In the genomic region with DNA sequence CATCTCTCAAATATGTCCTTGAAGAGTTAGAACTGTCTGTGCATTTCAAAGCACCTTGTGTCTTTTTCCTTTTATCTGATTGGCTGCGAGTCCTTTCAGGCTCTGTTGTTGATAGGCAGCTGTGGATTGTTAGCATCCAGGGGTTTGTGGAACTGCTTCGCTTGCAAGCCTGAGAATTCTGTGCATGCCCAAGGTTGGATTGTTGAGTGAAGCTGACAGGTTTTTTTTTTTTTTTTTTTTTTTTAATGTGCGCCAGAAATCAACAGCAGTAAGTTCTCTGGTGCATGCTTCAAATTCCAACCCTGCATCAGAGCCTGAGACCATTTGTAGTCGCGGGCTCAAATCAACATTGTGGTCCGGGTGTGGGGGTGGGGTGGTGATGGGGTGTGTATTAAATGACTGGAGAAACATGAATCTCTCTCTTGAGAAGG, we compare ENCODE assay signal across 8 mouse cellular contexts.
DNase-seq lines count a peak whose midpoint lies in the region; ATAC-seq and TF ChIP-seq lines count a peak whose summit lies in the region.

No protein-coding gene starts in this region.

- no peaks in the 10 kb centered on the region for H3K9me3 ChIP-seq in hindbrain, embryonic 11.5 days (ENCODE audit: control insufficient read depth, low read length)
- H3K9me3 ChIP-seq in limb, embryonic 15.5 days = no peaks in the 10 kb centered on the region

- 33% methylated on average over 6 of the region's 6 CpGs for WGBS in hindbrain, embryonic 11.5 days
- 13% methylated on average over 6 of the region's 6 CpGs for WGBS in limb, embryonic 15.5 days

- TF ChIP-seq CTCF in left cerebral cortex, adult 2 months (IDR thresholded peaks at IDR 0.05) = no peak

- H3K9ac ChIP-seq in hindbrain, embryonic 11.5 days (ENCODE audit: low read depth, low read length) = no peak overlapping the region
- no peak overlapping the region for H3K9ac ChIP-seq in limb, embryonic 15.5 days

- ATAC-seq in hindbrain, embryonic 11.5 days (ENCODE audit: low FRiP score) = peak; percentile 44; the same call in 1 of the 2 replicates
- ATAC-seq in limb, embryonic 15.5 days (ENCODE audit: insufficient number of reproducible peaks, low FRiP score, low TSS enrichment, low read depth) = no peak

- H3K4me1 ChIP-seq in hindbrain, embryonic 11.5 days (replicated peaks; ENCODE audit: control insufficient read depth, insufficient read depth, low read length) = no peaks in the 10 kb centered on the region
- peaks cover 4% of the 10 kb centered on the region for H3K4me1 ChIP-seq in limb, embryonic 15.5 days

- no peaks in the 10 kb centered on the region for H3K27me3 ChIP-seq in hindbrain, embryonic 11.5 days (ENCODE audit: control insufficient read depth, insufficient read depth, low read length)
- H3K27me3 ChIP-seq in limb, embryonic 15.5 days = no peaks in the 10 kb centered on the region

- H3K4me2 ChIP-seq in hindbrain, embryonic 11.5 days (replicated peaks; ENCODE audit: low read depth, low read length) = no peak overlapping the region; the same call in 1 of the 2 replicates
- peak overlapping the region; percentile 67 for H3K4me2 ChIP-seq in limb, embryonic 15.5 days

- peak overlapping the region; percentile 60; the same call in 1 of the 2 replicates for H3K27ac ChIP-seq in left cerebral cortex, adult 2 months
- H3K27ac ChIP-seq in hindbrain, embryonic 11.5 days (ENCODE audit: low read depth, low read length) = no peak overlapping the region
- 0 out of 2 replicates have a peak overlapping the region, but pooled peaks have one; percentile 30 for H3K27ac ChIP-seq in limb, embryonic 15.5 days

- peak overlapping the region; percentile 42 for H3K4me3 ChIP-seq in left cerebral cortex, adult 2 months
- no peak overlapping the region for H3K4me3 ChIP-seq in hindbrain, embryonic 11.5 days (ENCODE audit: low read depth, low read length)
- peak overlapping the region; percentile 41 for H3K4me3 ChIP-seq in limb, embryonic 15.5 days

- no peaks in the 10 kb centered on the region for H3K36me3 ChIP-seq in hindbrain, embryonic 11.5 days (ENCODE audit: control insufficient read depth, insufficient read depth, low read length)
- H3K36me3 ChIP-seq in limb, embryonic 15.5 days = no peaks in the 10 kb centered on the region

- DNase-seq in left cerebral cortex, adult 2 months (ENCODE audit: extremely low spot score in 1 of 2, low spot score in 2 of 2) = no peak
- no peak for DNase-seq in left cerebral cortex, adult 9 months (ENCODE audit: low spot score in 2 of 2)
- DNase-seq in hindbrain, embryonic 11.5 days (ENCODE audit: low spot score) = peak; percentile 14
- DNase-seq in retina, embryonic 14.5 days (ENCODE audit: low spot score) = peak; percentile 16
- DNase-seq in gastrocnemius, adult 8-10 months (ENCODE audit: low spot score in 2 of 2) = no peak
- no peak for DNase-seq in urinary bladder, adult 18-20 months (ENCODE audit: low spot score in 2 of 2)
- no peak for DNase-seq in urinary bladder, adult 2 months (ENCODE audit: low spot score)

- intact Hi-C loops in left cerebral cortex, adult 2 months (cut with DNase I) = no loop called here

Comparison
In these comparisons a context has a peak if more than half of its experiments do, and no peak if none do; other contexts are left out.
1. DNase-seq: peak in hindbrain, embryonic 11.5 days (single experiment) and retina, embryonic 14.5 days (single experiment); none in left cerebral cortex, adult 2 months (0 of 2), left cerebral cortex, adult 9 months (0 of 2), gastrocnemius, adult 8-10 months (0 of 2), urinary bladder, adult 18-20 months (0 of 2) and urinary bladder, adult 2 months (single experiment).